In genomic region chr6:147263178-147263577, GRCm38 (mm10) we compare ENCODE assay signal across 9 mouse cellular contexts. TPM values are rescaled to one million over a fixed set of nuclear protein-coding genes. Genes with fewer than 3 reads are reported as not detected.
DNase-seq lines count a peak whose midpoint lies in the region; ATAC-seq and TF ChIP-seq lines count a peak whose summit lies in the region.
"Had no signal": no experiment of that assay in that cellular context is flagged by ENCODE, and none has a peak within 500 bp of the region (broad histone marks: within the 10 kb centered on the region; RNA-seq: fewer than 3 reads in every experiment).

No protein-coding gene starts in this region.

- peak overlapping the region; percentile 80 for H3K27ac ChIP-seq in gastrocnemius, adult 2 months
- H3K27ac ChIP-seq in testis, adult 2 months (ENCODE audit: control insufficient read depth, insufficient read depth, low read depth, low read length), result no peak overlapping the region
- no peak overlapping the region for H3K27ac ChIP-seq in heart, embryonic 14.5 days (replicated peaks in 1 of 2; ENCODE audit: control insufficient read depth in 1 of 2, insufficient read depth in 1 of 2, low read depth in 2 of 2, low read length in 2 of 2)
- H3K27ac ChIP-seq in limb, embryonic 15.5 days, result peak overlapping the region; percentile 68
- no peak overlapping the region for H3K27ac ChIP-seq in small intestine, adult 2 months (ENCODE audit: insufficient read depth, low read depth, low read length)

- TF ChIP-seq CTCF in gastrocnemius, adult 2 months (IDR thresholded peaks at IDR 0.05), result no peak
- TF ChIP-seq CTCF in testis, adult 2 months (IDR thresholded peaks at IDR 0.05; ENCODE audit: control insufficient read depth, insufficient read depth, insufficient replicate concordance, low read depth, low read length), result no peak
- no peak for TF ChIP-seq CTCF in small intestine, adult 2 months (IDR thresholded peaks at IDR 0.05; ENCODE audit: extremely low read depth, insufficient read length, insufficient replicate concordance, low read depth, low read length)

- H3K4me3 ChIP-seq in gastrocnemius, adult 2 months, result peak overlapping the region; percentile 81
- peak overlapping the region; percentile 16; the same call in 1 of the 2 replicates for H3K4me3 ChIP-seq in testis, adult 2 months (ENCODE audit: control insufficient read depth, low read depth, low read length)
- peak overlapping the region; percentile 50 to 52 for H3K4me3 ChIP-seq in heart, embryonic 14.5 days (ENCODE audit: control insufficient read depth in 1 of 2, insufficient read depth in 1 of 2, low read depth in 1 of 2, low read length in 2 of 2)
- H3K4me3 ChIP-seq in limb, embryonic 15.5 days, result peak overlapping the region; percentile 52
- peak overlapping the region; percentile 62 for H3K4me3 ChIP-seq in small intestine, adult 2 months (ENCODE audit: low read depth, low read length)

- H3K9me3 ChIP-seq in heart, embryonic 14.5 days (ENCODE audit: control insufficient read depth, low read length), result no peaks in the 10 kb centered on the region
- no peaks in the 10 kb centered on the region for H3K9me3 ChIP-seq in limb, embryonic 15.5 days
- H3K9me3 ChIP-seq: G1E had no signal

- ATAC-seq in heart, embryonic 14.5 days (ENCODE audit: insufficient number of reproducible peaks, insufficient read depth, low FRiP score, low read depth), result no peak
- ATAC-seq in limb, embryonic 15.5 days (ENCODE audit: insufficient number of reproducible peaks, low FRiP score, low TSS enrichment, low read depth), result no peak

- H3K4me2 ChIP-seq in heart, embryonic 14.5 days (ENCODE audit: low read length), result peak overlapping the region; percentile 95
- peak overlapping the region; percentile 93 for H3K4me2 ChIP-seq in limb, embryonic 15.5 days

- intact Hi-C loops in gastrocnemius, adult 2 months (cut with DNase I), result loop anchor here (5.0 kb wide), 1 partner anchor 544 kb away; no protein-coding TSS in a partner anchor

- peaks cover 7% of the 10 kb centered on the region for H3K4me1 ChIP-seq in testis, adult 2 months (ENCODE audit: control insufficient read depth, insufficient read depth, low read length)
- peaks cover 4 to 17% of the 10 kb centered on the region in 2 experiments; a peak in 2 of 4 replicates for H3K4me1 ChIP-seq in heart, embryonic 14.5 days (ENCODE audit: control insufficient read depth in 2 of 2, insufficient read depth in 2 of 2, low read length in 2 of 2)
- peaks cover 24% of the 10 kb centered on the region for H3K4me1 ChIP-seq in limb, embryonic 15.5 days
- peaks cover 8% of the 10 kb centered on the region for H3K4me1 ChIP-seq in small intestine, adult 2 months (ENCODE audit: control insufficient read depth, insufficient read depth, insufficient read length, low read length)

- peak overlapping the region; percentile 62 for H3K9ac ChIP-seq in heart, embryonic 14.5 days (ENCODE audit: low read length)
- H3K9ac ChIP-seq in limb, embryonic 15.5 days, result peak overlapping the region; percentile 37

- no peak for TF ChIP-seq POLR2A in testis, adult 2 months (IDR thresholded peaks at IDR 0.05; ENCODE audit: control insufficient read depth, low read depth, low read length)
- TF ChIP-seq POLR2A in small intestine, adult 2 months (IDR thresholded peaks at IDR 0.05; ENCODE audit: low read depth, low read length), result no peak

- peak; percentile 54 for DNase-seq in gastrocnemius, adult 2 months
- no peak for DNase-seq in gastrocnemius, postnatal 25 days
- no peak for DNase-seq in testis, postnatal 14 days (ENCODE audit: low spot score)
- no peak for DNase-seq in layer of hippocampus, postnatal 25 days (ENCODE audit: extremely low spot score in 1 of 2, low spot score in 1 of 2)

- peaks cover 4% of the 10 kb centered on the region; the same call in 1 of the 2 replicates for H3K27me3 ChIP-seq in testis, adult 2 months (ENCODE audit: control insufficient read depth, insufficient read depth, low read length)
- H3K27me3 ChIP-seq in heart, embryonic 14.5 days (ENCODE audit: control insufficient read depth, insufficient read depth, low read length), result peaks cover 70% of the 10 kb centered on the region
- peaks cover 41% of the 10 kb centered on the region for H3K27me3 ChIP-seq in limb, embryonic 15.5 days
- peaks cover 5% of the 10 kb centered on the region; the same call in 1 of the 2 replicates for H3K27me3 ChIP-seq in small intestine, adult 2 months (ENCODE audit: control insufficient read depth, insufficient read depth, low read length)

- under 1% methylated on average over 21 of the region's 21 CpGs for whole genome bisulfite sequencing in heart, embryonic 14.5 days
- 2% methylated on average over 20 of the region's 21 CpGs for WGBS in limb, embryonic 15.5 days
- WGBS in small intestine, adult 2 months, result under 1% methylated on average over 21 of the region's 21 CpGs

- no peaks in the 10 kb centered on the region for H3K36me3 ChIP-seq in testis, adult 2 months (ENCODE audit: control insufficient read depth, insufficient read depth, low read length)
- H3K36me3 ChIP-seq in heart, embryonic 14.5 days (ENCODE audit: control insufficient read depth, insufficient read depth, low read length), result no peaks in the 10 kb centered on the region
- no peaks in the 10 kb centered on the region for H3K36me3 ChIP-seq in limb, embryonic 15.5 days
- H3K36me3 ChIP-seq in small intestine, adult 2 months (ENCODE audit: control insufficient read depth, insufficient read depth, low read length), result no peaks in the 10 kb centered on the region
- H3K36me3 ChIP-seq: G1E had no signal

RNA-seq across cellular contexts. Expression of gene Pthlh, which starts 0.8 kb away (rescaled TPM):
- 1 to 10 TPM in 1 of 2 experiments, under 1 TPM in 1; 0.78 to 3.0 TPM for total RNA-seq in gastrocnemius, adult 2 months (2021)
- 1 to 10 TPM in 1 of 2 experiments, under 1 TPM in 1; 0.88 to 1.6 TPM for total RNA-seq in gastrocnemius, postnatal 25 days (2021)
- 0.07 and 0.22 TPM in 2 replicates for polyA plus RNA-seq in testis, adult 2 months (2012; rRNA removed)
- 1.1 and 1.7 TPM in 2 replicates for polyA plus RNA-seq in heart, embryonic 14.5 days (2014; fragmentation: Nextera tagmentation; extraction: Ambion mirVana)
- 9.7 and 11.4 TPM in 2 replicates for polyA plus RNA-seq in limb, embryonic 15.5 days (2015; fragmentation: Nextera tagmentation; extraction: Ambion mirVana)
- 0.32 and 0.41 TPM in 2 replicates for polyA plus RNA-seq in small intestine, adult 2 months (2012; rRNA removed)
- total RNA-seq in layer of hippocampus, postnatal 25 days (2021), result 1 to 10 TPM; 2.4 to 2.7 TPM
- total RNA-seq: G1E had no signal
- polyA plus RNA-seq: G1E had no signal

Comparison
In these comparisons a context has a peak if more than half of its experiments do, and no peak if none do; other contexts are left out.
1. H3K27ac ChIP-seq: peak in gastrocnemius, adult 2 months (single experiment) and limb, embryonic 15.5 days (single experiment); none in testis, adult 2 months (single experiment), heart, embryonic 14.5 days (0 of 2) and small intestine, adult 2 months (single experiment).
2. H3K4me3 ChIP-seq: peak in every context shown above with its lines; median percentile 81 in gastrocnemius, adult 2 months; 62 in small intestine, adult 2 months; 52 in limb, embryonic 15.5 days; 51 in heart, embryonic 14.5 days; 16 in testis, adult 2 months.